Mouse (Mus musculus) midbrain, embryonic 14.5 days (tissue): ENCODE data around the gene Mre11a. TPM values are rescaled to one million over a fixed set of nuclear protein-coding genes. Genes with fewer than 3 reads are reported as not detected.
A peak's percentile ranks its signal among the peaks of the same experiment; 100 is the strongest.
"Not testable (repeated sequence)": the region's sequence is repeated elsewhere in the genome, so short reads cannot be mapped to it uniquely, and the experiment has no call there.

Experiments
- ATAC-seq: fragments of 200-750 bp; cut with Nextera tagmentation; 2 replicates; pipeline ENCODE4 v1.8.0; 2017; ENCODE audit warnings: moderate number of reproducible peaks, moderate library complexity; ENCODE audit not compliant: low FRiP score, low TSS enrichment
- DNase-seq: peaks from one replicate; pipeline ENCODE4 v3.0.0-alpha.2; 2015
- H3K27ac ChIP-seq: fragments of 300-500 bp; sonication (generic); replicated peaks from 2 replicates; pipeline ENCODE4 v1.5.1; 2014; ENCODE audit warnings: mild to moderate bottlenecking, low read depth, low read length, moderate library complexity
- H3K27me3 ChIP-seq: fragments of 300-500 bp; sonication (generic); 2 replicates; pipeline ENCODE4 v1.6.1; 2014; ENCODE audit warnings: low read length, control low read depth, mixed read lengths; ENCODE audit not compliant: control insufficient read depth, insufficient read depth
- H3K36me3 ChIP-seq: fragments of 300-500 bp; sonication (generic); 2 replicates; pipeline ENCODE4 v1.6.1; 2014; ENCODE audit warnings: low read length, control low read depth; ENCODE audit not compliant: control insufficient read depth, insufficient read depth
- H3K4me1 ChIP-seq: fragments of 300-500 bp; sonication (generic); 2 replicates; pipeline ENCODE4 v1.6.1; 2014; ENCODE audit warnings: mild to moderate bottlenecking, antibody characterized with exemption, low read length, control low read depth; ENCODE audit not compliant: control insufficient read depth, insufficient read depth
- H3K4me2 ChIP-seq: fragments of 300-500 bp; sonication (generic); 2 replicates; pipeline ENCODE4 v1.6.1; 2014; ENCODE audit warnings: mild to moderate bottlenecking, low read length, moderate library complexity
- H3K4me3 ChIP-seq: fragments of 300-500 bp; sonication (generic); replicated peaks from 2 replicates; pipeline ENCODE4 v1.5.1; 2014; ENCODE audit warnings: low read depth, low read length
- H3K9ac ChIP-seq: fragments of 300-500 bp; sonication (generic); replicated peaks from 2 replicates; pipeline ENCODE4 v1.6.1; 2014; ENCODE audit warnings: mild to moderate bottlenecking, low read length, moderate library complexity
- H3K9me3 ChIP-seq: fragments of 300-500 bp; sonication (generic); 2 replicates; pipeline ENCODE4 v1.6.1; 2016; ENCODE audit warnings: low read length, control low read depth, mixed read lengths; ENCODE audit not compliant: control insufficient read depth
- WGBS: fragments of 180-500 bp; shearing (Covaris S2); extraction: QIAGEN DNeasy Blood & Tissue Kit; methylation state at CpG from one replicate; pipeline ENCODE4 v1.1.7; 2014; 5-methylcytosine and 5-hydroxymethylcytosine counted together
- polyA plus RNA-seq: library from polyadenylated mRNA; unstranded; fragments of >200 nt; fragmentation: Nextera tagmentation; extraction: Ambion mirVana; gene quantifications from 2 replicates; pipeline ENCODE4 v1.2.1, GENCODE M21; 2014

The Mre11a gene
- polyA plus RNA-seq, 1 experiment from 2014 or later, result 16.1 TPM

DNA sequence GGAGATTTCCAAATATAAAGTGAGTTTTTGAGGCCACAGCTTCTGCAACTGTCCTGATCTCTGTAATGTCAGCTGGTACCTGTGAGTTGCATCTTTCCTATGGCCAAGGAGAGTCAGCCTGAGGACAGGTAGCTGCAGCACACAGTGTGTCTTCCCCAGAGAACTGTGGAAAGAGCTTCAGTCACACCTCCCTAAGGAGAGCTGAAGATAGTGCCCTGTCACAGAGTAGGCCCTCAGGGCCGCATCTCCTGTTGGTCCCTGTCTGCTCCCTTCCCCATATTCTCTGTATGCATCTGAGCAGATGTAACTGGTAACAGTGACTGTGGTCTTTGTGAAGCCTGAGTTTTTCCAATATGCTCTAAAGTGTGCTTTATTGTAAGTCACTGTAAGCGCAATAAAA, 85.9 kb downstream of the Mre11a start:
- WGBS, result 94% methylated on average over 2 of the region's 2 CpGs
- H3K4me1 ChIP-seq, result peaks cover 13% of the 10 kb centered on the region
- H3K9me3 ChIP-seq, result no peaks in the 10 kb centered on the region
- no peak for ATAC-seq
- no peak overlapping the region for H3K27ac ChIP-seq
- no peak overlapping the region for H3K4me3 ChIP-seq
- H3K4me2 ChIP-seq, result no peak overlapping the region
- H3K36me3 ChIP-seq, result no peaks in the 10 kb centered on the region
- H3K27me3 ChIP-seq, result no peaks in the 10 kb centered on the region
- no peak for DNase-seq
- H3K9ac ChIP-seq, result no peak overlapping the region

DNA sequence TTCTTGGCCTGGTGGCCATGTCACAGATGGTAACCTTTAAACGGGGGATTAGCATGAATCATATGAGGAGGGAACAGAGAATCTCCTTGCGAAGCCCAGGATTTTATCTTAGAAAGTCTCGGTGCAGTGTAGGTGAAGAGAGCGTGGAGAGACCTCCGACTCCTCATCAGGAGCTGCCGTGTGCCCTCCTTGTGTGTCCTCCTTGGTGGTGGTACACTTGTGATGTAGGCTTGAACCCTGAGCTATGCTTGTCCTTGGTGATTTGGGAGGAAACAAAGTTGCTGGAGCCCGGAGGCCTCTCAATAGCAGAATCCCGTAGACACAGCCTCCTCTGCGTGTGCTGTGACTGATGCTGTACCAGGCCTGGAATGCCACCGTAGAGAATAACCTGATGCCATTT, 86.3 kb downstream of the Mre11a start:
- no peak for ATAC-seq
- peaks cover 13% of the 10 kb centered on the region for H3K4me1 ChIP-seq

DNA sequence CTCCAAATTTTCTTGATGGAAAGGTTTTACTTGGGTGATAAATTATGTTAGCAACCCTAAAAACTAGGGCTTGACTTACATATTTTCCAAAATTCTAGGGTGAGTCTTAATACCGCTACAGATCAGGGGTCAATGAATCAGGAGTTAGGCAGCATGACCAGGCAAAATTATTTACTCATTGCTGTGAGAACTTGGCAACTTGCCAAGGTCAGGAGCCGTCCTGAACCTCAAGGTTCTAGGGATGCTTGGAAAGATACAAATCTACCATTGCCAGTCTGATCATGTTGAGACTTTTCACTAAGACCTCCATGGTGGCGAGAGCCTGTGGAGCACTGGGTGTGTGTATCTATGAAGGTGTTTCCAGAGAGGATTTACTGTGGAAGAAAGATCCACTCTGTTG, 87.1 kb downstream of the Mre11a start:
- DNase-seq, result peak; percentile 14
- H3K36me3 ChIP-seq, result no peaks in the 10 kb centered on the region
- no peak overlapping the region for H3K9ac ChIP-seq
- WGBS, result 51% methylated on average over 3 of the region's 3 CpGs
- H3K27me3 ChIP-seq, result no peaks in the 10 kb centered on the region
- peak overlapping the region; percentile 38; the same call in 1 of the 2 replicates for H3K27ac ChIP-seq
- H3K9me3 ChIP-seq, result no peaks in the 10 kb centered on the region
- no peak overlapping the region for H3K4me3 ChIP-seq
- H3K4me2 ChIP-seq, result no peak overlapping the region
- no peak for ATAC-seq
- H3K4me1 ChIP-seq, result peaks cover 13% of the 10 kb centered on the region

More for the DNA sequence above, 86.3 kb downstream of the Mre11a start:
- Histone ChIP-seq H3K4me2 (no peak overlapping the region), H3K27ac (no peak overlapping the region), H3K9ac (no peak overlapping the region), H3K27me3 (no peaks in the 10 kb centered on the region), H3K9me3 (no peaks in the 10 kb centered on the region), H3K36me3 (no peaks in the 10 kb centered on the region), H3K4me3 (no peak overlapping the region)
- no peak for DNase-seq
- WGBS, result 92% methylated on average over 10 of the region's 10 CpGs

DNA sequence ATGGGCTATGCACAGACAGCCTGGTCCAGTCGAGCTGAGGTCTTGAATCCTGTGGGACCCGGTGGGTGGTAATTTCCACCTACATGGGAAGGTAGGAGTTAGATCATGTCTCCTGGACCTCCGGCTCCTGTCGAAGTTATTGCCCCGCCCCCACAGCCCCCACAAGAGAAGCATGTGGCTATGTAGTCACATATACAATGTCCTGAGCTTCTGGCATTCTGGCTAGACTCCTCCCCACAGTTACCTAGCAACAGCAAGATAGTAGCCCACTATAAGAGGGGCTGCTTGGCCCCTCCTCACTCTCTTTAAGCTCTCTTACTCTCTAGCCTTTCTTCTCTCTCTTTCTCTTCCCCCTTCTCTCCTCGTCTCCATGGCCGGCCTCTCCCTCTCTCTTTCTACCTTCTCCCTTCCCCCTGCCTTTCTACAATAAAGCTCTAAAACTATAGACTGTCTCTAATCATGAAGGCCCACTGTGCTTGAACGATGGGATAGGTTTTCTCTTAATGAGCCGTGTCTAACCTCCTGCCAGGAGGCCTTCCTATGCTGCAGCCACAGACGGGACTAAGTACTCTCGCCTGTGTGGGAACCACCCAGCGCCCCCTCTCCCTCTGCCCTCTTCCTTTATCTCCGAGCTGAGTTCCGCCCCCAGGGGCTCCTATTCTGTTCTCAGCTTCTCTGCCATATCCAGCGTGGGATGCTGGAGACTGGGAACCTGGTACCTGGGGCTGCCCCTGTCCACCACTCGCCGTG, 87.9 kb downstream of the Mre11a start:
- peak; percentile 51 for DNase-seq
- Histone ChIP-seq H3K27ac (peak overlapping the region; percentile 38), H3K4me2 (peak overlapping the region; percentile 12; the same call in 1 of the 2 replicates), H3K27me3 (no peaks in the 10 kb centered on the region), H3K9ac (no peak overlapping the region), H3K36me3 (no peaks in the 10 kb centered on the region), H3K4me1 (peaks cover 13% of the 10 kb centered on the region), H3K9me3 (no peaks in the 10 kb centered on the region), H3K4me3 (no peak overlapping the region)
- 12% methylated on average over 17 of the region's 17 CpGs for WGBS
- ATAC-seq, result peak; percentile 69

DNA sequence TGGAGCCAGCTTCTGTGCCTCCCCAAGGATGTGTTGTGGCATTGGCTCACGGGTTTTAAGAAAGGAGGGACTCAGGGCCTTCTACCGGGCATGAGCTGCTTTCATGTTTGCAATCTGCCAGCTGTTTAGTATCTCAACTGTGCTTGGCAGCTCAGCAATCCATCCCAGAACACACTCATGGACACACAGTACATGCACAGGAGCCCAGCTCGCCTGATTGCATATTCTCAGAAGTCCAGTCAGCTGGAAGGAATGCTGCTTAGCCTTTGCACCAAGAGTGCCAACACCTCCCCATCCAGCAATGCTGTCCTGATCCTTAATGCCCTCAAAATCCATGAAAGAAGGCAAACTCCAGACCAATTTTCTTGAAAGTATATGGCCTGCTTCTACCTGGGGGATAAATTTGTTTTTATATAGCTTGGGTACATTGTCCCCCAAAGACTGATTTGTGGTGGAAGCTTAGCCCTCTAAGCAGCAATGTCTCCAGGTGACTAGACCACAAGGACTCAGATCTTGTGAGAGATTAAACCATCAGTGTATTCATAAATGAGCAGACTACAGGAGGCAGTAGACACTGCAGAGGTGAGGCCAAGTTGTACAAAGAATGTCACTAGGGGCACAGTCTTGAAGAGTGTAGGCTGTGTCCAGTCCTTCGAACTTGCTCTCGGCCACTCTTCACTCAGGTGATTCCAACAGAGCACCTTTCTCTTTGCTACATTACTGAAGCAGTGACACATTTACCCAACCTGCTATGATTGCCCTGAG, 91.5 kb downstream of the Mre11a start:
- Histone ChIP-seq H3K27ac (no peak overlapping the region), H3K4me2 (no peak overlapping the region), H3K27me3 (no peaks in the 10 kb centered on the region), H3K4me3 (no peak overlapping the region), H3K4me1 (peaks cover 13% of the 10 kb centered on the region), H3K9ac (no peak overlapping the region), H3K9me3 (no peaks in the 10 kb centered on the region), H3K36me3 (no peaks in the 10 kb centered on the region)
- ATAC-seq (no peak), DNase-seq (no peak)
- 85% methylated on average over 5 of the region's 5 CpGs for WGBS

DNA sequence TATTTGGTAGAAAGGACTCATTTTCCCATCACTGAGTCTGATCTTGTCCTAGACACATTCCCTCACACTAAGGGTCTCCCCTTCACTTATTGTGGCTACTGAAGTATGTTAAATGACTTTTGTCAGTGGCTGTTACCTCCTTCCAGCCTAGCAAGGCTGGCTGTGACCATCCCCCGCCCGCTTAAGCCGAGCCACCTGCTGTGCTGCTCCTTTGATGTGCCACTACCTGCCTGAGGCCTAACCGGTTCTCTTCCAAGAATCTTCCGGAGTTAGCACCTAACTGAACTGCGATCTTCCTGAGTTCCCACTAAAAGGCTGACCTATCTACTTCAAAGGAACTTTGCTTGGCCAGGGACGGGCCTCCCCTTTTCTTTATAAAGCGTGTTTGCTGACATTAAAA, 92.1 kb downstream of the Mre11a start:
- H3K36me3 ChIP-seq, H3K4me3 ChIP-seq, DNase-seq, H3K9me3 ChIP-seq, H3K9ac ChIP-seq, H3K4me2 ChIP-seq, H3K27ac ChIP-seq, H3K27me3 ChIP-seq, ATAC-seq: not testable (repeated sequence)
- 34% methylated on average over 8 of the region's 8 CpGs for WGBS
- peaks cover 12% of the 10 kb centered on the region for H3K4me1 ChIP-seq

DNA sequence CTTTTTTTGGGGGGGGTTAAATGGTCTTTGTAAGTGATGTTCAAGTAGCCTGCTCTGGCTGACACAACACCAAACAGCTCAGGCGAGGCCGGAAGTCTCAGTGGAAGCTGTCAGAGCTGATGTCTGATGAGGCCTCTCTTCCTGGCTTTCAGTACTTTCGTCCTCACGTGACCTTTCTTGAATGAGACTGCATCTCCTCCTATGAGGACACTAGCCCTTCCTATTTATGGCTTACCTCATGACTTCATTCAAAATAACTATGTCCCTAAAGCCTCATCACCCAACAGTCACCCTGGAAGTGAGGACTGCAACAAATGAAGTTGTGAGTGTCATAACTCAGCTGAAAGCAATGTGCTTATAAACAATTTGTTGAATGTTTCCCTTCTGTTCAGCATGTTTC, 100.2 kb downstream of the Mre11a start:
- Histone ChIP-seq H3K36me3 (no peaks in the 10 kb centered on the region), H3K9me3 (no peaks in the 10 kb centered on the region), H3K4me3 (no peak overlapping the region), H3K4me2 (no peak overlapping the region), H3K4me1 (no peaks in the 10 kb centered on the region), H3K9ac (no peak overlapping the region), H3K27ac (no peak overlapping the region), H3K27me3 (no peaks in the 10 kb centered on the region)
- 88% methylated on average over 4 of the region's 4 CpGs for WGBS
- no peak for ATAC-seq
- no peak for DNase-seq

DNA sequence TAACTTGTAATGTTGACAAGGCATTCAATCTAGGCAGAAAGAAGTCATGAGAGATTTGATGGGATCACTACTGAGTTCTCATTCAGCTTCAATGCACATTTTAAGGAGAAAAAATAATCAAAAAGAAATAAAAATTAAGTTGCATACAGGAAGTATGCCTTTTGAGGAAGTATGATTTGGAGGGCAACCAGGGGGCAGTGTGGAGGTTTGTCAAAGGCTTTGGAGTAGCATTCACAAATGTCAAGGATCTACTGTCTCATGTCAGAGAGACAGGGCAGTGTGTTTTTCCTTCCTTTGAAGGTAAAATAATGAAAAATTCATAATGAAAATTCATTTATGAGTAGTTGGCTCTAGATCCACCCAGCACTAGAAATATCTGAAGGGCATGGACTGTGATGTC, 100.7 kb downstream of the Mre11a start:
- H3K4me3 ChIP-seq, result no peak overlapping the region
- ATAC-seq (no peak), DNase-seq (no peak)
- H3K9ac ChIP-seq, result no peak overlapping the region
- no peak overlapping the region for H3K4me2 ChIP-seq
- H3K4me1 ChIP-seq, result no peaks in the 10 kb centered on the region
- no peaks in the 10 kb centered on the region for H3K27me3 ChIP-seq
- H3K36me3 ChIP-seq, result no peaks in the 10 kb centered on the region
- no peak overlapping the region for H3K27ac ChIP-seq
- H3K9me3 ChIP-seq, result no peaks in the 10 kb centered on the region

DNA sequence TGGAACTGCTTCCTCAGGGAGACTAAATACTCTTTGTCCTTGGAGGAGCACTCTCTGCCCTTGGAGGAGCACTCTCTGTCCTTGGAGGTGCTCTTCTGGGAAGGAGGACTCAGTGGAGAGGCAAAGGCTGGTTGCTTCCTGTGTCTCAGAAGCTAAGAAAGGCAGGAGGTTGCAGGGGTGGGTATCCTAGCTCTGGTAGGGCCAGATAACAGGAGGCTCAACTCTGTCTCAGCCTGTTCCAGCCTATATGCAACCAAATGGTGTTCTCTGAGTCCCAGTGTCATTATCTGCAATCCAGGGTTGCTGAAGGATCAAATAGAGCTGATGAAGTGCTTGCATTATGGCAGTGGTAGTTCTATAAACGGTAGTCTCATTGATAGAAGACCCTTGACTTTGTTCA, 101.5 kb downstream of the Mre11a start:
- no peak for ATAC-seq
- 84% methylated on average over 1 of the region's 1 CpGs for WGBS

More for the DNA sequence above, 101.5 kb downstream of the Mre11a start:
- Histone ChIP-seq H3K4me2 (no peak overlapping the region), H3K36me3 (no peaks in the 10 kb centered on the region), H3K27me3 (no peaks in the 10 kb centered on the region), H3K9ac (no peak overlapping the region), H3K27ac (no peak overlapping the region), H3K4me3 (no peak overlapping the region), H3K9me3 (no peaks in the 10 kb centered on the region), H3K4me1 (no peaks in the 10 kb centered on the region)
- DNase-seq, result no peak
